Mouse (Mus musculus) hindbrain, embryonic 13.5 days (tissue): ENCODE measurements at regions not wholly inside any gene's neighbourhood (a gene's known extent, or its start where the extent isn't known, plus 50 kb on each side); places are given as distances from the start of the nearest gene placed in this dataset.

Experiments used
- ATAC-seq: fragments of 200-750 bp; cut with Nextera tagmentation; 2 replicates; pipeline ENCODE4 v1.8.0; 2017; ENCODE audit warnings: moderate TSS enrichment; ENCODE audit not compliant: low FRiP score
- H3K27ac ChIP-seq: fragments of 300-500 bp; sonication (generic); 2 replicates; pipeline ENCODE4 v1.5.1; 2015; ENCODE audit warnings: inconsistent platforms, mild to moderate bottlenecking, moderate library complexity
- H3K27me3 ChIP-seq: fragments of 300-500 bp; sonication (generic); 2 replicates; pipeline ENCODE4 v1.6.1; 2015; ENCODE audit warnings: mild to moderate bottlenecking, inconsistent platforms
- H3K36me3 ChIP-seq: fragments of 300-500 bp; sonication (generic); 2 replicates; pipeline ENCODE4 v1.6.1; 2015; ENCODE audit warnings: mild to moderate bottlenecking, inconsistent platforms
- H3K4me1 ChIP-seq: fragments of 300-500 bp; sonication (generic); replicated peaks from 2 replicates; pipeline ENCODE4 v1.6.1; 2015; ENCODE audit warnings: inconsistent platforms
- H3K4me2 ChIP-seq: fragments of 300-500 bp; sonication (generic); 2 replicates; pipeline ENCODE4 v1.6.1; 2015; ENCODE audit warnings: inconsistent platforms, mild to moderate bottlenecking, moderate library complexity
- H3K4me3 ChIP-seq: fragments of 300-500 bp; sonication (generic); 2 replicates; pipeline ENCODE4 v1.5.1; 2015; ENCODE audit warnings: mild to moderate bottlenecking, inconsistent platforms
- H3K9ac ChIP-seq: fragments of 300-500 bp; sonication (generic); 2 replicates; pipeline ENCODE4 v1.6.1; 2015; ENCODE audit warnings: mild to moderate bottlenecking, inconsistent platforms
- H3K9me3 ChIP-seq: fragments of 300-500 bp; sonication (generic); 2 replicates; pipeline ENCODE4 v1.6.1; 2016; ENCODE audit warnings: inconsistent platforms
- WGBS: fragments of 180-500 bp; shearing (Covaris S2); methylation state at CpG from one replicate; pipeline ENCODE4 v1.1.7; 2015; 5-methylcytosine and 5-hydroxymethylcytosine counted together

DNA sequence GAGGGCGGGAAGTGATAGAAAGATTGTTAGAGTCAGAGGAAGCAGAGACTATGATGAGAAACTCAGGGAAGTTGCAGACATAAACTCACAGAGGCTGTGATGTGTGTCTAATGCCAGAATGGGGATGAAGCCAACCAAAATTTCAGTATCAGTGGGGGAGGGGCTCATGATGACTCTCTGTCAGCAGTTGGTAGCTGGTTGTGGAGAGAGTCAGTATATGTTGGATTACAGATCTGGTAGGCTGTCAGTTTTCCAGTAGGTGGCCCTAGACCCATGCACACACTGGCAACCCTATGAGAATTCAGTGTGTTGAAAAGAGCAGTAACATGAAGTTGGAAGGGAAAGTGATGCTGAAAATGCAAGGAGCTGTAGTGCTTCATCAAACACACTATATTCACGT lies 257.5 kb downstream of the Ttc32 start:
- no peaks in the 10 kb centered on the region for H3K27me3 ChIP-seq
- no peak overlapping the region for H3K4me2 ChIP-seq
- H3K4me3 ChIP-seq: no peak overlapping the region
- no peaks in the 10 kb centered on the region for H3K9me3 ChIP-seq
- no peak overlapping the region for H3K27ac ChIP-seq
- no peak overlapping the region for H3K9ac ChIP-seq
- ATAC-seq: no peak
- no peaks in the 10 kb centered on the region for H3K36me3 ChIP-seq
- H3K4me1 ChIP-seq: no peaks in the 10 kb centered on the region
- 90% methylated on average over 2 of the region's 2 CpGs for WGBS

GRCm38 (mm10) chr12:9292656-9293055 lies 262.9 kb downstream of the Ttc32 start:
- Histone ChIP-seq H3K36me3 (no peaks in the 10 kb centered on the region), H3K4me2 (no peak overlapping the region), H3K27me3 (no peaks in the 10 kb centered on the region), H3K4me3 (no peak overlapping the region), H3K9ac (no peak overlapping the region), H3K9me3 (no peaks in the 10 kb centered on the region), H3K4me1 (no peaks in the 10 kb centered on the region), H3K27ac (no peak overlapping the region)
- ATAC-seq: no peak

DNA sequence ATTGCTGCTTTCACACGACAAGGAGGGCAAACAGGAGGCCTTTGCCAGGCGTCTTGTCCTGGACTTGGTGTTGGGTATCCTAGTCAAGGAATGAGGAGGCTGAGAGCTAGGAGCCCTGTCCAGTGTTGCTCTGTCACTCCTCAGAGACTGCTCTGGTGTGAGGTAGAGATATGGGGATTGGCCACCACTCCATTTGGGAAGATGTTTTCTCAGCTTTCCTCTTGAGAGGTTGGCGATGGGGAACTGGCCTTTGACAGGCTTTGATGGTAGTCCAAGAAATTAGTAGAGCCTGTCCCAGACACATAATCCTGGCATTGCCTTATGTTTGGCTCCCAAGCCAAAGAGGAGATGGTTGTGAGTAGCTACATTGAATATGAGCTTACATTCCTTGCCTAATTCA lies 265.4 kb downstream of the Ttc32 start:
- Histone ChIP-seq H3K9ac (no peak overlapping the region), H3K27ac (no peak overlapping the region), H3K36me3 (no peaks in the 10 kb centered on the region), H3K4me2 (no peak overlapping the region), H3K27me3 (no peaks in the 10 kb centered on the region), H3K4me3 (no peak overlapping the region), H3K9me3 (no peaks in the 10 kb centered on the region), H3K4me1 (no peaks in the 10 kb centered on the region)
- ATAC-seq: no peak
- WGBS: 84% methylated on average over 3 of the region's 3 CpGs

DNA sequence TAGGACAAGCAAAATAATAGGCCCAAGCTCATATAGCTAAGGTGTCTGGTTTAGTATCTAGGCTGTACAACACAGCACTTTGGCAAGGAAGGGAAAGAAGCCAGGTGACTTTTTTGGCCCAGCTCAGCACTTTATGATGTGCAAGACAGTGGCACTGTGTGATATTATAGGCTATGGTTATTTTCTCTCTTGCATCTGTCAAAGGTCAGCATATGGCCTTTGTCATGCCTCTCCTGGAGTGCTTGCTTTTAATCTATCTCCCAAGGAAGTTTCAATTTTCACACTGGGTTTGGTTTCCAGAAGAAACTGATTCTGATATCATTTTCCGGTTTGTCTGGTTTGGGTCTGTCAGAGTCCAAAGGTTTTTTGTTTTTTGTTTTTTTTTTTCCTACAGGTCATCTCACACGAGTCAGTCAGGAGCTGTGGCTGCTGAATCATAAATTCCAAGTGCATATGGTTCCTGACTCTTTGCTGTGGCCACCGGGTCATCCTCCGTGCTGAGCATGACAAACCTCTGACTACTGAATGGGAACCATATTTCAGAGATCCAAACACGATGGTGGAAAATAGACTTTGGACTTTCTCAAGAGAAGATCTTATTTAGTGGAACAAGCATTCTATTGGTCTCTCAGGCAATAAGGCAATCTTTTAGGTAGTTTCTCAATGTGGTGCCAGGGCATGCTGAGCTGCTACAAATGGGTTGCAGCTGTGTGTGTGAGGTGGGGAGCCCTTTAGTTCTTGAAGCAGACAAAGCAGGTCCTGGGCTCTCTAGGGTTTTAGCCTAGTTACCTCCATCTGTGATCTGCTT lies 269.3 kb downstream of the Ttc32 start:
- Histone ChIP-seq H3K9ac (no peak overlapping the region), H3K36me3 (no peaks in the 10 kb centered on the region), H3K9me3 (no peaks in the 10 kb centered on the region), H3K27ac (no peak overlapping the region), H3K4me2 (no peak overlapping the region), H3K4me3 (no peak overlapping the region), H3K4me1 (no peaks in the 10 kb centered on the region), H3K27me3 (no peaks in the 10 kb centered on the region)
- WGBS: 73% methylated on average over 5 of the region's 5 CpGs
- no peak for ATAC-seq

GRCm38 (mm10) chr12:9304146-9304545 lies 265.8 kb upstream of the Osr1 start:
- no peaks in the 10 kb centered on the region for H3K9me3 ChIP-seq
- H3K9ac ChIP-seq: no peak overlapping the region
- H3K4me2 ChIP-seq: no peak overlapping the region
- H3K36me3 ChIP-seq: no peaks in the 10 kb centered on the region
- no peak overlapping the region for H3K27ac ChIP-seq
- WGBS: 87% methylated on average over 2 of the region's 2 CpGs
- ATAC-seq: no peak
- no peak overlapping the region for H3K4me3 ChIP-seq
- H3K27me3 ChIP-seq: no peaks in the 10 kb centered on the region
- no peaks in the 10 kb centered on the region for H3K4me1 ChIP-seq

DNA sequence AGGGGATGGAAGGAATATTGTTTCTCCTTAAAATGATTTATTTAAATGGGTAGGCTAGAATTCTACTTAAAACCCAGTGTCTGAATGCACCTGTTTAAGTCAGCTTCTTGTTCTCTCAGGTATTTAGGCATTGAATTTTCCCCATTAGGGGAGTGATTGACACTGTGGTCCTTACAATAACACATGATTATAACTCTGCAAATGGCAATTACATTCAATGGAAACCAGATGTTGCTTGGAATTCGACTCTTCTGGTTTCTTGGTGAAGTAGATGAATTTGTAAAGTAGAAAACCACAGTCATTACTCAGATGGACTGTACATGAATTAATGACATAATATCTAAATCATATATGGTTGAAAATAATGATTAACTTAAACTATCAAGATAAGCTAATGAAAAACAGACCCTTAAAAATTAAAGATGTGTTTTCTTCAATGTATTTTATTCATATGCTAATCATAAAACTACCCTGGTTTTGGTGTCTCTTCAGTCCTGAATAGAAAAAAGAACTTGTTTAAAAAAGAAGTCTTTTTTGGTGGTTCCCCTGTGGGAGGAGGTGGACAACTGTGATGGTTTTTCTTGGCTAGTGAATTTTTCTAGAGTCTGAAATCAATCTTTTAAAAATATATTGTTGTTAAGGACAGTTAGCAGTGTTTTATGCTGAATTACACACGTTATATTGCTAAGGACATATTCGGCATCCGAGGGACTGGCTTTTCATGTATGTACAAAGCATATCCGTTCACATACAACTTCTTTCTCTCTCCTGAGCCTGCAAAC lies 231.8 kb upstream of the Osr1 start:
- H3K4me2 ChIP-seq: no peak overlapping the region
- H3K27ac ChIP-seq: no peak overlapping the region
- ATAC-seq: no peak
- H3K9ac ChIP-seq: no peak overlapping the region
- H3K4me3 ChIP-seq: no peak overlapping the region
- no peaks in the 10 kb centered on the region for H3K27me3 ChIP-seq
- H3K4me1 ChIP-seq: no peaks in the 10 kb centered on the region
- H3K36me3 ChIP-seq: no peaks in the 10 kb centered on the region
- WGBS: 74% methylated on average over 5 of the region's 5 CpGs
- H3K9me3 ChIP-seq: no peaks in the 10 kb centered on the region

- Histone ChIP-seq H3K27ac (no peak overlapping the region), H3K9me3 (no peaks in the 10 kb centered on the region), H3K4me2 (no peak overlapping the region), H3K4me3 (no peak overlapping the region), H3K9ac (no peak overlapping the region), H3K27me3 (no peaks in the 10 kb centered on the region), H3K36me3 (no peaks in the 10 kb centered on the region), H3K4me1 (no peaks in the 10 kb centered on the region)
- WGBS: 72% methylated on average over 7 of the region's 7 CpGs
- ATAC-seq: no peak
Measured at GRCm38 (mm10) chr12:9338801-9339231, 231.1 kb upstream of the Osr1 start.

GRCm38 (mm10) chr12:9340769-9341168 lies 229.1 kb upstream of the Osr1 start:
- no peak overlapping the region for H3K27ac ChIP-seq
- H3K4me1 ChIP-seq: no peaks in the 10 kb centered on the region
- H3K4me2 ChIP-seq: no peak overlapping the region
- H3K9me3 ChIP-seq: no peaks in the 10 kb centered on the region
- H3K4me3 ChIP-seq: no peak overlapping the region
- H3K36me3 ChIP-seq: no peaks in the 10 kb centered on the region
- no peaks in the 10 kb centered on the region for H3K27me3 ChIP-seq
- no peak for ATAC-seq
- no peak overlapping the region for H3K9ac ChIP-seq

- Histone ChIP-seq H3K4me2 (no peak overlapping the region), H3K9me3 (no peaks in the 10 kb centered on the region), H3K4me1 (no peaks in the 10 kb centered on the region), H3K27me3 (no peaks in the 10 kb centered on the region), H3K36me3 (no peaks in the 10 kb centered on the region), H3K4me3 (no peak overlapping the region), H3K9ac (no peak overlapping the region), H3K27ac (no peak overlapping the region)
- WGBS: 89% methylated on average over 1 of the region's 1 CpGs
- no peak for ATAC-seq
Measured at GRCm38 (mm10) chr12:9345359-9345758, 224.6 kb upstream of the Osr1 start.

DNA sequence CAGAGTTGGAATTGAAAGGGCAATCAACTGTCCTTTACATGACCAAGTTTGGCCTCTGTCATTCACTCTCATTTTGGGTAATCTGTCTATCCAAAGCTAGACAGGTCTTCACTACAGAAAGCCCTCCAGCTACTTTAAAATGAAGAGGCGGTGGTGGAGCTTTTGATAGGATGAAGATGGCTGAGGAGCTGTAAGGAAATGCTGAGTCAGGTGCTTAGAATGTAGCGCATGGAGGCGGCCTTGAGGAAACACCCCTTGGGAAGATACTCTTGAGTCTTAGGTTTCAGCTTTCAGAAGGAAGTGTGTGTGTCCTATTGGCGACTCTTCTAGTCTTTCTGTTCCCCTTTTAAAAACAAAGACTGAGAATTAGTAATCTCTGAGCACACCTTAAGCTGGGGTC lies 214.4 kb upstream of the Osr1 start:
- no peak overlapping the region for H3K4me3 ChIP-seq
- H3K9ac ChIP-seq: no peak overlapping the region
- WGBS: 87% methylated on average over 4 of the region's 4 CpGs
- no peak overlapping the region for H3K4me2 ChIP-seq
- no peak overlapping the region for H3K27ac ChIP-seq
- no peaks in the 10 kb centered on the region for H3K27me3 ChIP-seq
- H3K4me1 ChIP-seq: no peaks in the 10 kb centered on the region
- H3K36me3 ChIP-seq: no peaks in the 10 kb centered on the region
- no peaks in the 10 kb centered on the region for H3K9me3 ChIP-seq
- ATAC-seq: no peak

GRCm38 (mm10) chr12:9357856-9358255 lies 212.1 kb upstream of the Osr1 start:
- H3K27me3 ChIP-seq: no peaks in the 10 kb centered on the region
- H3K36me3 ChIP-seq: no peaks in the 10 kb centered on the region
- 90% methylated on average over 5 of the region's 5 CpGs for WGBS
- H3K4me3 ChIP-seq: no peak overlapping the region
- H3K27ac ChIP-seq: no peak overlapping the region
- no peaks in the 10 kb centered on the region for H3K9me3 ChIP-seq
- H3K4me2 ChIP-seq: no peak overlapping the region
- no peak overlapping the region for H3K9ac ChIP-seq
- no peaks in the 10 kb centered on the region for H3K4me1 ChIP-seq
- no peak for ATAC-seq

GRCm38 (mm10) chr12:9358872-9359271 lies 211.0 kb upstream of the Osr1 start:
- 54% methylated on average over 8 of the region's 8 CpGs for WGBS
- no peak for ATAC-seq
- Histone ChIP-seq H3K9me3 (no peaks in the 10 kb centered on the region), H3K4me1 (no peaks in the 10 kb centered on the region), H3K27me3 (no peaks in the 10 kb centered on the region), H3K36me3 (no peaks in the 10 kb centered on the region), H3K27ac (no peak overlapping the region), H3K4me3 (no peak overlapping the region), H3K9ac (no peak overlapping the region), H3K4me2 (no peak overlapping the region)

GRCm38 (mm10) chr12:9365931-9366330 lies 204.0 kb upstream of the Osr1 start:
- Histone ChIP-seq H3K4me1 (no peaks in the 10 kb centered on the region), H3K27me3 (no peaks in the 10 kb centered on the region), H3K27ac (no peak overlapping the region), H3K4me3 (no peak overlapping the region), H3K36me3 (no peaks in the 10 kb centered on the region), H3K9me3 (no peaks in the 10 kb centered on the region), H3K9ac (no peak overlapping the region), H3K4me2 (no peak overlapping the region)
- WGBS: 86% methylated on average over 1 of the region's 1 CpGs
- ATAC-seq: no peak
